Mouse (Mus musculus): ENCODE results near the gene Car12. TPM values are rescaled to one million over a fixed set of nuclear protein-coding genes. Genes with fewer than 3 reads are reported as not detected.

The Car12 gene
- polyA plus RNA-seq, 1 experiment from 2014 or later: 0.59 TPM

GRCm38 (mm10) chr9:66714022-66714515 is 583 bp downstream of the Car12 start:
- ATAC-seq (ENCODE audit: extremely low read depth, insufficient number of reproducible peaks, low FRiP score, low TSS enrichment): no peak
- H3K27me3 ChIP-seq (replicated peaks): peaks cover 46% of the 10 kb centered on the region
- peak overlapping the region; percentile 54 for H3K4me3 ChIP-seq
- peak overlapping the region; percentile 89 for H3K4me2 ChIP-seq
- no peaks in the 10 kb centered on the region for H3K36me3 ChIP-seq
- H3K27ac ChIP-seq (replicated peaks): no peak overlapping the region
- 24% methylated on average over 12 of the region's 12 CpGs for WGBS
- H3K9ac ChIP-seq: peak overlapping the region; percentile 76
- H3K4me1 ChIP-seq: peaks cover 18% of the 10 kb centered on the region
- no peaks in the 10 kb centered on the region for H3K9me3 ChIP-seq

DNA sequence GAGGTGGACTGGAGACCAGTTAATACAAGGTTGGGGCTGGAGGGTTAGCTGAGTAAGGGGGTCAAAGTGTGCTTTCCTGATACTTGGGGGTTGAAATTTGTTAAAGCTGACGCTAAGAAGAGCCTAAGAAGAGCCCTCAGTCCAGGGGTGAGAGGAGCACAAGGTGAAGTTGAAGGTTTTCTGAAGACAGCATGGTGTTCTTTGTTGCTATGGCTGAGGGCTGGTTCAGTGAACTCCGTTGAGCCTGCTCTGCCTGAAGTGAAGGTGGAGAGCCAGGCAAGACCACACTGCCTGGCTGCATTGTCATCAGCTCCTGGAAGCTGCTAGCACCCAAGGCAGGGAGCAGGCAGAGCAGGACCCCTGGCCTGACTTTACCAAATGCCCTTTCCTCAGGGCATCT is 1.9 kb downstream of the Car12 start:
- H3K4me1 ChIP-seq: peaks cover 17% of the 10 kb centered on the region
- H3K9ac ChIP-seq: no peak overlapping the region
- H3K4me3 ChIP-seq: no peak overlapping the region
- no peak overlapping the region for H3K4me2 ChIP-seq
- no peaks in the 10 kb centered on the region for H3K36me3 ChIP-seq
- H3K27me3 ChIP-seq (replicated peaks): peaks cover 42% of the 10 kb centered on the region
- no peaks in the 10 kb centered on the region for H3K9me3 ChIP-seq
- WGBS: 70% methylated on average over 2 of the region's 2 CpGs
- ATAC-seq (ENCODE audit: extremely low read depth, insufficient number of reproducible peaks, low FRiP score, low TSS enrichment): no peak
- no peak overlapping the region for H3K27ac ChIP-seq (replicated peaks)

DNA sequence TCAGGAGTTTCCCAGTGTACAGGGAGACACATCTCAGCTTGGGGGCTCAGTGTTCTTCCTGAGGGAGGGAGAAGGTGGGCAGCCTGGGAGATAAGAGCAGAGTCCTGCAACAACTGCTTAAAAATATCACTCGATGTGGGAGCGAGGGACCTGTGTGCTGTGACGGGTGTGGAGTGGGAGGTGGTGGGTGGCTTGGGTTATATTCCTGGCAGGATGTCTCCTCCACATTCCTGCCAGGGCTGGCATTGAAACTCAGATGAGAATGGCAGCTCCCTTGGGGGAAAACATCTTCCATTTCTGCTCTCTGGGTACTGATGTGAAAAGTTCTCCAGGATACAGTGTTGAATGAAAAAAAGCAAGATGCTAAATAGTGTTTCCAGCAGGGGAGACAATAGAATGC is 3.0 kb downstream of the Car12 start:
- Histone ChIP-seq H3K4me1 (peaks cover 17% of the 10 kb centered on the region), H3K4me3 (no peak overlapping the region), H3K27me3 (replicated peaks) (peaks cover 39% of the 10 kb centered on the region), H3K27ac (replicated peaks) (no peak overlapping the region), H3K9me3 (no peaks in the 10 kb centered on the region), H3K36me3 (no peaks in the 10 kb centered on the region), H3K9ac (no peak overlapping the region), H3K4me2 (no peak overlapping the region)
- WGBS: 57% methylated on average over 3 of the region's 3 CpGs
- ATAC-seq (ENCODE audit: extremely low read depth, insufficient number of reproducible peaks, low FRiP score, low TSS enrichment): no peak

- Histone ChIP-seq H3K4me2 (no peak overlapping the region), H3K36me3 (no peaks in the 10 kb centered on the region), H3K9me3 (no peaks in the 10 kb centered on the region), H3K4me1 (no peaks in the 10 kb centered on the region), H3K9ac (no peak overlapping the region), H3K4me3 (no peak overlapping the region), H3K27me3 (replicated peaks) (peaks cover 7% of the 10 kb centered on the region; the same call in 1 of the 2 replicates), H3K27ac (replicated peaks) (no peak overlapping the region)
- 81% methylated on average over 8 of the region's 8 CpGs for WGBS
- no peak for ATAC-seq (ENCODE audit: extremely low read depth, insufficient number of reproducible peaks, low FRiP score, low TSS enrichment)
These were observed 7.4 kb downstream of the Car12 start for GRCm38 (mm10) chr9:66720686-66721450.

DNA sequence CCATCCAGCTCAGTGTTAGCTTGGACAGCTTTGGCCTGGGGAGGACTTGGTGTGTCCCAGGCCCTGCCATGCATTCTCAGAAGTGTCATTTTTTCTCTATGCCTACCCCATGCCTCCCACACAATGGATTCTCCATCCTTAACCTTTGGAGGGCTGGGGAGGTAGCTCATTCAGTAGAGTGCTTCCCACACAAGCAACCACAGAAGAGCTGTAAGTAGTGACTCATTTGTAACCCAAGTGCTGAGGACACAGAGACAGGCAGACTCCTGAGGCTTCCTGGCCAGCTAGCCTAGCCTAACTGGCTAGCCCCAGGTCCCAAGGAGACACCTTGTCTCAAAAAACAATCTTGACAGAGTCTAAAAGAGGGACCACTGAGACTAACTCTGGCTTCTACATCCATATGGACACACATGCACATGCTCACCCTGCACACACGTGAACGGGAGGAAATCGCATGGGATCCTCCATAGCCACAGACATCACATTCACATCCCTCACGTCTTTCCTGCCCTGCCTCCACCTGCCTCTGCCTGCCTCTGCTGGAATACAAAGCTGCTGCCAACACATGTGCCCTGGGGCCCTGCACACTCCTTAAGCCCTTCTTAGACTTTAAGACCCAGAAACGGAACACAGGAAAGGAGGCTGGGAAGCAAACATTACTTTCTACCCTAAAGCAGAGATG is 8.8 kb downstream of the Car12 start:
- Histone ChIP-seq H3K27ac (replicated peaks) (no peak overlapping the region), H3K4me3 (no peak overlapping the region), H3K4me1 (no peaks in the 10 kb centered on the region), H3K36me3 (no peaks in the 10 kb centered on the region), H3K9ac (no peak overlapping the region), H3K27me3 (replicated peaks) (no peaks in the 10 kb centered on the region; the same call in 1 of the 2 replicates), H3K9me3 (no peaks in the 10 kb centered on the region), H3K4me2 (no peak overlapping the region)
- 78% methylated on average over 5 of the region's 5 CpGs for WGBS
- no peak for ATAC-seq (ENCODE audit: extremely low read depth, insufficient number of reproducible peaks, low FRiP score, low TSS enrichment)

DNA sequence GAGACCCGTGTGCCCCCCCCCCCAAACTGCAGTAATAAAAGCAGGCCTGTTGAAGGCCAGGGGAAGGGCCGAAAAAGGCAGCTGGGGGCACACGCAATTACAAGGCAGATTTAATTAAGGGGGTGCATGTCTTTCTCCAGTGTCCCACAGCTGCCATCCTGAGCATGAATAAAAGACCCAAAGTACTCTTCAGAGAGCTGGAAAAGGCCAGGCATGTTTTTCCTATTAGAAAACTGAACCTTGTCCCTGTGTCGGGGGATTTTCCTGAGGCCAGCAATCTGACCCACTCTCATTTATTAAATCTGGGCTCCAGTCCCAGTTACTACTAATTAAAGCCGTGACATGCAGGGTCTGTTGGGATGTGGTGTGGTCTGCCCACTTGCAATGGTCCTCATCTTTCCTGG is 9.4 kb downstream of the Car12 start:
- no peak overlapping the region for H3K27ac ChIP-seq (replicated peaks)
- H3K4me3 ChIP-seq: no peak overlapping the region
- H3K27me3 ChIP-seq (replicated peaks): no peaks in the 10 kb centered on the region; the same call in 1 of the 2 replicates
- H3K9ac ChIP-seq: no peak overlapping the region
- H3K4me2 ChIP-seq: no peak overlapping the region
- no peaks in the 10 kb centered on the region for H3K36me3 ChIP-seq
- H3K4me1 ChIP-seq: no peaks in the 10 kb centered on the region
- WGBS: 65% methylated on average over 5 of the region's 5 CpGs
- H3K9me3 ChIP-seq: no peaks in the 10 kb centered on the region
- no peak for ATAC-seq (ENCODE audit: extremely low read depth, insufficient number of reproducible peaks, low FRiP score, low TSS enrichment)

DNA sequence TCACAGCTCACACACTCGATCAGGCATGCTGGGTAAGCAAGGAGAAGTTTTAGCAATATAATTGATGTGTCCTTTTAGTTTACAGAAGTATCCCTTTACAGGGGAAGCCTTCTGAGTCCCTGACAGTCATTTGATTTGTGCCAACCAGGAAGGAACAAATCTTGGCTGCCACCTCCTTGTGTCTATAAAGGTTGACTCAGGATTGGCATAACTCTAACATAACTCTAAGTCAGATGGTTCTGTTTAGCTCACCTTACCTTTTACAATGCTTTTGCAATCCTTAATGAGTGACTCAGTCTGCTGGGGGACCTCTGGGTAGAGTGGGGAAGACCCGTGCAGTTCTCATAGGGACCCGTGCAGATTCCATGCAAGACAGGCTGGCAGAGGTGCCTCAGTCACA is 12.1 kb downstream of the Car12 start:
- ATAC-seq (ENCODE audit: extremely low read depth, insufficient number of reproducible peaks, low FRiP score, low TSS enrichment): no peak
- no peak overlapping the region for H3K4me2 ChIP-seq
- no peak overlapping the region for H3K9ac ChIP-seq
- no peaks in the 10 kb centered on the region for H3K36me3 ChIP-seq
- no peaks in the 10 kb centered on the region for H3K9me3 ChIP-seq
- peaks cover 7% of the 10 kb centered on the region for H3K27me3 ChIP-seq (replicated peaks)
- no peak overlapping the region for H3K27ac ChIP-seq (replicated peaks)
- no peak overlapping the region for H3K4me3 ChIP-seq
- 72% methylated on average over 3 of the region's 3 CpGs for WGBS
- no peaks in the 10 kb centered on the region for H3K4me1 ChIP-seq

- H3K9me3 ChIP-seq: no peaks in the 10 kb centered on the region
- H3K4me2 ChIP-seq: no peak overlapping the region
- no peak overlapping the region for H3K4me3 ChIP-seq
- no peaks in the 10 kb centered on the region for H3K36me3 ChIP-seq
- H3K4me1 ChIP-seq: peaks cover 9% of the 10 kb centered on the region; the same call in 1 of the 2 replicates
- H3K9ac ChIP-seq: no peak overlapping the region
- ATAC-seq (ENCODE audit: extremely low read depth, insufficient number of reproducible peaks, low FRiP score, low TSS enrichment): no peak
- H3K27ac ChIP-seq (replicated peaks): no peak overlapping the region
- WGBS: 61% methylated on average over 7 of the region's 7 CpGs
- H3K27me3 ChIP-seq (replicated peaks): peaks cover 18% of the 10 kb centered on the region
These were observed 13.8 kb downstream of the Car12 start for GRCm38 (mm10) chr9:66727333-66727732.

DNA sequence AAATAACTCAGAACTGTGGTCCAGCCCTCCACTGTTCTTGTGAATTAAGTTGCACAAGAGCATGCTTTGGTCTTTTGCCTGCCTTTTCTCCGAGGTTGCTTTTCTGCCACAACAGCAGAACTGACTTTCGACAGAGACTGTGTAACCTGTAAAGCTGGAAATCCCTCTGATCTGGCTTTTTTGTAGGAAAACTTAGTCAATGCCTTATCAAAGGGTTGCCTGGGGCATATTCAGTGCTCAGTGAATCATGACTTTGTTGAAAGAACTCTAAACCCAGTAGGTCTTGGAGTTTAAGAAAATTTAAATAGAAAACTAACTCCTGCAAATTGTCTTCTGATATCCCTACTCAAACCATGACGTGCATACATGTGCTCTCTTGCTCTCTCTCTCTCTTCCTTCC is 17.1 kb downstream of the Car12 start:
- Histone ChIP-seq H3K36me3 (no peaks in the 10 kb centered on the region), H3K4me2 (no peak overlapping the region), H3K27me3 (replicated peaks) (peaks cover 18% of the 10 kb centered on the region)

DNA sequence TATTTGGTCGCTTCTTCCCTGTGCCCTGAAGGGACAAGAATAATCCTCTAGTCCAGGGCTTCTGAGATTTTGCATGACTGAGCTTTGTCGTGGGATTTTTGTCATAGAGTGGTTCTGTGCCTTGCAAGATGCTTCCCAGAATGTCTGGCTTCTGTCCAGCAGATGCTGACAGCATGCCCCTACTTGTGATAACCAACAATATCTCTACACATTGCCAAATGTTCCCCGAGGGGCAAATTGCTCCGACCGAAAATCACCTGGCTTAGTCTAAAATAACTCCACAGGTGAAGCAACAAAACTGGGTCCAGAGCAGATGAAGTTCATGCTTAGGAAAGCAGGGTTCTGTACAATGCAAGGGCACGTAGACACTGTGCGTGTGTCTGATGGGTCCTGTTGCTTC is 17.8 kb downstream of the Car12 start:
- Histone ChIP-seq H3K36me3 (no peaks in the 10 kb centered on the region), H3K9ac (no peak overlapping the region), H3K4me1 (peaks cover 21% of the 10 kb centered on the region), H3K9me3 (no peaks in the 10 kb centered on the region), H3K4me2 (no peak overlapping the region), H3K27me3 (replicated peaks) (peaks cover 18% of the 10 kb centered on the region), H3K4me3 (no peak overlapping the region), H3K27ac (replicated peaks) (no peak overlapping the region)
- ATAC-seq (ENCODE audit: extremely low read depth, insufficient number of reproducible peaks, low FRiP score, low TSS enrichment): no peak
- WGBS: 38% methylated on average over 7 of the region's 7 CpGs

More for the DNA sequence above, 17.1 kb downstream of the Car12 start:
- no peak overlapping the region for H3K4me3 ChIP-seq
- no peak overlapping the region for H3K9ac ChIP-seq
- no peaks in the 10 kb centered on the region for H3K9me3 ChIP-seq
- peaks cover 21% of the 10 kb centered on the region for H3K4me1 ChIP-seq
- H3K27ac ChIP-seq (replicated peaks): no peak overlapping the region
- WGBS: 61% methylated on average over 3 of the region's 3 CpGs
- no peak for ATAC-seq (ENCODE audit: extremely low read depth, insufficient number of reproducible peaks, low FRiP score, low TSS enrichment)

- H3K27me3 ChIP-seq (replicated peaks): peaks cover 18% of the 10 kb centered on the region
- H3K9me3 ChIP-seq: no peaks in the 10 kb centered on the region
- no peak for ATAC-seq (ENCODE audit: extremely low read depth, insufficient number of reproducible peaks, low FRiP score, low TSS enrichment)
- H3K4me3 ChIP-seq: no peak overlapping the region
- H3K4me1 ChIP-seq: peaks cover 21% of the 10 kb centered on the region
- WGBS: 20% methylated on average over 15 of the region's 15 CpGs
- H3K4me2 ChIP-seq: peak overlapping the region; percentile 38
- no peaks in the 10 kb centered on the region for H3K36me3 ChIP-seq
- H3K9ac ChIP-seq: 0 out of 2 replicates have a peak overlapping the region, but pooled peaks have one; percentile 28
- no peak overlapping the region for H3K27ac ChIP-seq (replicated peaks)
These were observed 19.6 kb downstream of the Car12 start for GRCm38 (mm10) chr9:66732791-66733691.

Measured in heart, embryonic 13.5 days (tissue).